Mouse (Mus musculus): ENCODE results near the gene Lima1.

GRCm38 (mm10) chr15:99872543-99872942, 2.7 kb downstream of the Lima1 start:
- no peak for TF ChIP-seq POLR2A (IDR thresholded peaks at IDR 0.05; ENCODE audit: insufficient read depth, low read length)
- TF ChIP-seq CTCF (IDR thresholded peaks at IDR 0.05; ENCODE audit: low read depth, low read length): no peak
